Mouse (Mus musculus): ENCODE results near the gene Zcchc17.

DNA sequence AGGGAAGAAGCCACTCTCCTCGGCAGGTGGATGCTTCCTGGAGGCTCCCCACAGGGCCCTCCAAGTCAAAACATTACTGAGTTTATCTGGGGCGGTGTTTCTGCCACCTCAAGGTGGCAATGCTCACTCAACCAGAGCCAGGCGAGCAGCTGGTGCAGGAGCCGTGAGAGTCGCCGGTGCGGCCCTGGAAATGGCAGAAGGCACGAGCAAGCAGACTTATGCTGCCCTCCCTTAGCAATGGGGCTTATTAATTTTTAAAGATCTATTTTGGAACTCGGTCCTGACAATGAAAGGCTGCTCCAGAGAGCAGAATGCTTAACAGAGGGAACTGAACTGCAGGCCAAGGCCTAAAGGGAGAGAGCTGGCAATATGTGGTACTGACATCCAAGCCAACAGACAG is 32.4 kb downstream of the Zcchc17 start:
- TF ChIP-seq CTCF (IDR thresholded peaks at IDR 0.05; ENCODE audit: low read depth) (no peak), EP300 (optimal IDR thresholded peaks at IDR 0.05) (no peak)
